Mouse (Mus musculus): ENCODE results near the gene Gm765.

Gm765 gene

GRCm38 (mm10) chr6:98342654-98343053 lies at the start of gene Gm765:
Gm765 (minus strand) TSS chr6:98342754.
- no peak for DNase-seq

DNA sequence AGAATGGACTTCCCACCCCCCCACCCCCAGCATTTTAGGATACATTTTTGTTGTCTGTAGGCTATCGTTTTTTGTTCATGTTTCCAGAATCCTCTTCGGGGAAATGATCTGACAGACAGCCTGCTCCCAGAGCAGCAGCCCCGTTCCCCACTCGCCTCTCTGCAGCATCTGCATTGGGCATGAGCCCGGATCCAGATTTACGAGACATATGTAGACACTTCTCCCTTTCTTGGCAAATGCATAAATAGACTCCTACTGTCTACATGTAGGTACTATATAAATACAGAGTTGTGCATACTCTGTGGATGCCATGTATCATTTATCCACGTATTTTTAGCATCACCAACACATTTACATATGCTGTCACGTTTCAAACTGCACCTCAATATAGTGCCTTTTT lies 42.9 kb upstream of the Gm765 start:
- no peak for DNase-seq

- DNase-seq, result no peak
These were observed 41.9 kb upstream of the Gm765 start for GRCm38 (mm10) chr6:98384431-98384830.

DNA sequence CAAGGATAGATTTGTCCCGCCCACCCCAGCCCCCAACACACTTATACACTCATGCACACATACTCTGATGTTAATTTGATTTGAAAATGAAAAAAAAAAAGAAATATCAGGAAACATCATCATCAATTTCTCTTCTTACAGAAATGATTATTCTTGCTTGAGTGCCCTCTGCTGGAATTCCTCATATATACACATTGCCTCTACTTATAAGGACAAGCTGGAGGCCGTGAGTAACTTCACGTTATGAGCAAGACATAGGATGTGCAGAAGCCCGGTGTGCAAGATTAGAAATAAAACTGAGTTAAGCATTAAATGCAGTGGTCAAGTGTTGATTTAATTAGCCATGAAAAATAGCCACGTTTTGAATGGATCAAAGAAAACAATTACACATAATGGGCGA lies 40.9 kb upstream of the Gm765 start:
- DNase-seq, result no peak

- DNase-seq, result no peak
These were observed 23.6 kb upstream of the Gm765 start for GRCm38 (mm10) chr6:98366199-98366598.

GRCm38 (mm10) chr6:98355271-98355670 lies 12.7 kb upstream of the Gm765 start:
- no peak for DNase-seq

DNA sequence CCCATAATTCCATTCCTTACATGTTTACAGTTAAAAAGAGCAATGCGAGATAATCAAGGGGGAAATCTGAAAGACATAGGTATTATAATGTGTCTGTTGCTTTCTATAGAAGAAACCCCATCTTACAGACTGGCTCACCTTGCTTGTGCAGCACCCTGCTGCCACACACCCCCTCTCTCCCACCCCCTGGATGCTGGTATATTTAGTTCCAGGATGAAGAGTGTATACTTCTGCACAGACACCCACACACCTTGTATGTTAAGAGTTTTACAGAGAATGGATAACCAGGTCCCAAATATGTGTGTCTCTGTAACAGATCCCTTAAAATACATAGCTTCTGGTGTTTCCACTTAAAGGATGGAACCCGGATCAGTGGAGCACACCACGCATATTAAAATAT lies 10.7 kb upstream of the Gm765 start:
- no peak for DNase-seq

- no peak for DNase-seq
These were observed 9.8 kb downstream of the Gm765 start for GRCm38 (mm10) chr6:98332714-98333113.

- no peak for DNase-seq
These were observed 30.9 kb downstream of the Gm765 start for GRCm38 (mm10) chr6:98311659-98312058.

- no peak for DNase-seq
These were observed 34.9 kb downstream of the Gm765 start for GRCm38 (mm10) chr6:98307647-98308046.

- no peak for DNase-seq
These were observed 35.4 kb downstream of the Gm765 start for GRCm38 (mm10) chr6:98307159-98307558.

DNA sequence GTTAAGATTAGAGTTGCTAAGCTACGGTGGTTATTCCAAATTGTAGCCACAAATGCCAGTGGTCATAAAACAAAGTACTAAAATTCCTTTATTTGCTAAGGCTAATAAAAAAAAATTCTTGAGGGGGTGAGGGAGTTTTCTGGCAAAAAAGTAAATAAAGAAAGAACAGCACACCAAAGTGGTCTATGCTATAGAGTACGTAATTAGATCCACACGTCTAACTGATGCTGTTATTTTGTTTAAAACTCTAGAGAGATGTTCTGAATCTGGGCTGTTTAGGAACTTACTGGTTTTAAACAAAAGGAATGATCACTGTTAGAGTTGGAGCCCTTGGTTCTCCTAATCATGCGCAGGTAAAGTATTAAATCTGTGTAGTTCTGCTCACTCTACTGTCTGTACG lies 50.5 kb downstream of the Gm765 start:
- DNase-seq, result no peak

DNA sequence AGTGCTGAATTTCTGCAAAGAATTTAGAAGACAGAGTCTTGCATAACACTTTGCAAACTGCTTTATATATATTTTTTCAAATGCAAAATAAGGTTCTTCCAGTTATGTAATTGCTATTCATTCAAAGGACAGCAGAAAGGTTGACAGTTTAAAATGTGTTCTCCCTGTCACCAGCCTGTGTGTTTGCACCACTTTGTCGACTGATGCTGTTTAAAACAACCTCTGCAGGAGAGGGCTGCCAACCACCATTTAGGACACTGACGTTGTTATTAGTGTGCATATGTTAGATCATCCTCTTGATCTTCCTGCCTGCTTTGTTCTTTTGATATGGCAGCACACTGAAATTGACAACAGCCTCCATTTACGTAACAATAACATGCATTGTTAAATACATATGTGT lies 54.2 kb downstream of the Gm765 start:
- DNase-seq, result no peak

DNA sequence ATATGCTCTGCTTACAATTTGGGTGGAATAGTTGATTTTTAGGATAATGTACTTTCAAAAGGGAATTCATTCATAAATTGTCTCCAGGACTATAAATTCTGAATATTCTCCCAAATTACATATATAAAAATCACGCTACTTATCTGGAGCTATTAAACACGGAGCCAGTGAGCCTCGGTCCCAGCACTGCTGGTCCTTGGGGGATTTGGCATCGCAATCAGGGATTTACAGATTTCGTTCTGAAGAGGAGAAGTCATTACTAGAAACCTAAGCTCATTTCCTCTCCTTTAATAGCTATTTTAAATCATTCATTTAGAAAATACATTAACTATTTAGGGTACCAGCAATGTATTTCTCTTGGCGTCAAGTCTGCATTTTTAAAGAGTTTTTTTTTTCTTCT lies 55.0 kb downstream of the Gm765 start:
- no peak for DNase-seq

GRCm38 (mm10) chr6:98285190-98285589 lies 57.4 kb downstream of the Gm765 start:
- DNase-seq, result no peak

GRCm38 (mm10) chr6:98282791-98283190 lies 59.8 kb downstream of the Gm765 start:
- DNase-seq, result no peak

DNA sequence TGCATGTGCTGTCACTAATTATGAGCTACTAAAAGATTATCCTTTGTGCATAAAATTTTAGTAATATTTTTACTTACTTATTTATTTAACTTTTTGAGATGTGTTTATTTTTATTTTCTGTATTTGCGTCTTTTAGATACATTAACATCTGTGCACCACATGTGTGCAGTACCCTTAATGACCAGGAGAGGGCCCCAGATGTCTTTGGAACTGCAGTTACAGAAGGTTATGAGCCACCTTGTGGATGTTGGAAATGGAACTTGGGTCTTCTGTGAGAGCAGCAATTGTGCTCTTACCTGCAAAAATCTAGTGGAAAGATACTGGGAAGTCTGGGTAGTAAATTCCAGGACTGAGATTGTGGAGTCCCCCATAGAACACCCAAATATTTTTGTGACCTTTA lies 71.0 kb downstream of the Gm765 start:
- peak; percentile 57 for DNase-seq

GRCm38 (mm10) chr6:98262961-98263360 lies 79.6 kb downstream of the Gm765 start:
- DNase-seq, result no peak

DNA sequence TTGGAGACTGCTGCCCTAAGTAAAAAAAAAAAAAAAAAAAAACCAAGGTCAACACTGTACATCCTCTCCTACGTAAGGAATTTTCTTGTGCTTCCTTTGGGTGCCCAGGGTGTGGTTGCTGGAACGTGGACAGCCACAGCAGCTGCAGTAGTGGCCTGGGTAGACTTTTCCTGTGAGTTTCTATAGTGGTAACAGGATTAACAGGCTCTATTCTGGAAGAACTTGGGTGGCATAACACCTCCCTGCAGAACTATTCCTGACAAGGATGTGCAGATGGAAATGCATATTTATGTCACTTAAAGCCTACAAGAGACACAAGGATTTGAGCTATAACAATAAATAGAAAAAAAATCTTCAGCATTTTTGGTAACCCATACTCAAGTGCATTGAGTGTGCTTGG lies 83.5 kb downstream of the Gm765 start:
- no peak for DNase-seq

DNA sequence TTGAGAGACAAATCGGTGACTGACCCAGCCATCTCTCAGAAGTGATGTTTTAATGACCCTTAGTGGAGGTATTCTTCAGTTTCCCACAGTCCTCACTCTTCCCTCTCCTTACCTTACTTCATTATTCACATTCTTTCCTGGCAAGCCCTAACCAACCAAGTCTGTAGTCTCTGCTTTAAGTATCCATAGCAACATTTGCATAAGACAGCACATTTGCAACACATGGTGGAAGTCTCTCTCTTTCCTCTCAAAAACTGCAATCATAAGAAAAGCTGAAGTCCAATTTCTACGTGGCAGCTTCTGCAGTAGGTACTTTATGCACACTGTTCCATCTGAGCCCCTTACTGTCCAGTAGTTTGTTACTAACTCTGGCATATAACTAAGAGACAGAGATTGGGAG lies 96.1 kb downstream of the Gm765 start:
- no peak for DNase-seq

- no peak for DNase-seq
These were observed 99.4 kb downstream of the Gm765 start for GRCm38 (mm10) chr6:98243186-98243585.

- no peak for DNase-seq
These were observed 101.8 kb downstream of the Gm765 start for GRCm38 (mm10) chr6:98240561-98241272.

- no peak for DNase-seq
These were observed 108.5 kb downstream of the Gm765 start for GRCm38 (mm10) chr6:98234097-98234496.

GRCm38 (mm10) chr6:98223923-98224322 lies 118.6 kb downstream of the Gm765 start:
- no peak for DNase-seq

GRCm38 (mm10) chr6:98221970-98222369 lies 120.6 kb downstream of the Gm765 start:
- no peak for DNase-seq
